Mouse (Mus musculus): Measurements from ENCODE around the gene St7. TPM values are rescaled to one million over a fixed set of nuclear protein-coding genes. Genes with fewer than 3 reads are reported as not detected.

Gene St7
- total RNA-seq, 2 experiments from 2014 or later = 16.6 to 16.7 TPM

DNA sequence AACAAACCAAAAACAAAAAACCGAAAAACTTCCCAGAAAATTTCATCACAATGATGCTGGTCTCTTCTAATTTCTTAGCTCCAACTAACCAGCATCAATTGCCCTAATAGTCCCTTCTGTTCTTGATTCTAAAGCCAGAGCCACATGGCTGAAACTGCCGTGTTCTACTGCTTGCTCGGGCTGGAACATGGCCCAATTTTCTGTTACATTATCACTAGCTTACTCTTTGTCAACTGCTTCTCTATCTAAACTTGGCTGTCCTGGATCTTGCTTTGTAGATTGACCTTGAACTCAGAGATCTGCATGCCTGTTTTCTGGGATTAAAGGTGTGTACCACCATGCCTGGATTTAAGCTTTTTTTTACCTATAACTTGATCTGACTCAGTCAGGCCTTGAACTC lies 13.2 kb downstream of the St7 start:
- intact Hi-C loops (cut with DNase I) = no loop called here
- no peak for DNase-seq (ENCODE audit: low spot score)

DNA sequence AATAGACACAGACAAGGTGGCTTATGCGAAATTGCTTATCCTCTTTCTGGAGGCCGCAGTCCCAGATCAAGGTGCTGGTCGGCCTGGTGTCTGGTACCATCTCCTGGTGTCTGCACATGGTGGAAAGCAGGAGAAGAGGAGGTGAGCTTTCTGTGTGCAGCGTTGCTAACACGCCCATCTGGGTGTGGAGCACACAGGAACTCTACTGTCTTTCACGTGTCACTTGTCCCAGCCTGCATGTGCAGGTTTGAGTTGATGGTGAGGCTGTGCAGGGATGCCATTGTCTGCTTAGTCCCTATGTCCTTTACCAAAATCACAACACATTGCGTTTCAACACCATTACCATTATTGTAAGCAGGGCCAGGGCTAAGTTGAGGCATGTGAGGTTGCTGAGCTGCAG lies 26.2 kb downstream of the St7 start:
- DNase-seq (ENCODE audit: low spot score) = no peak
- intact Hi-C loops (cut with DNase I) = no loop called here

DNA sequence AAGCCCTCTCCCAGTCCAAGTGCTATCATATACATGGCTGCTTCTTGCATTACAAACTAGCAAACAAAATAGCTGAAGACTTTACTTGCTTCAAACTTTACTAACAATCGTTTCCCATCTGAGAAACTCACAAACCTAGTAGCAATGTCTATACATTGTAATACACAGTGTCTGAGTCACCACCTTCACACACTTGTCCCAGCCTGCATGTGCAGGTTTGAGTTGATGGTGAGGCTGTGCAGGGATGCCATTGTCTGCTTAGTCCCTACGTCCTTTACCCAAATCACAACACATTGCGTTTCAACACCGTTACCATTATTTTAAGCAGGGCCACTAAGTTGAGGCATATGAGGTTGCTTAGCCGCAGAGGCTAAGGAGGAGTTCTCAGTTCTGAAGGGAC lies 26.7 kb downstream of the St7 start:
- intact Hi-C loops (cut with DNase I) = no loop called here
- no peak for DNase-seq (ENCODE audit: low spot score)

DNA sequence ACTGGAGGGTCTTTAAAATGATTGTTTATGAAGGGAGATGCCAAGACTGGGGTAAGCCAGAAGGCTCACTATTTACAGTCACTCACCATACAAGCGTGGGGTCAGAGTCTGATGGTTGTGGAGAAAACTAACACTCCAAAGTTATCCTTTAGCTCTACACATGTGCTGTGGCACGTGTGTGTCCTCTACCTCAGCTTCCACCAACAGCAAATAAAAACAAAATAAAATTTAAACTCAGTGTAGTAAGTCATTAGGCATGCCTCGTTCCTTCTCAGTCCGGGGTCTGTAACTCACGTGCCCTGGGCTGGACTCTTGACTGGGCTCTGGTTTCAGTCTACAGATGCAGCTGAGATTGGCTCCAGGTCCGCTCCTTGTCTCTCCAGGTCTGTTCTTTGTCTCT lies 27.3 kb downstream of the St7 start:
- intact Hi-C loops (cut with DNase I) = no loop called here
- DNase-seq (ENCODE audit: low spot score) = no peak

DNA sequence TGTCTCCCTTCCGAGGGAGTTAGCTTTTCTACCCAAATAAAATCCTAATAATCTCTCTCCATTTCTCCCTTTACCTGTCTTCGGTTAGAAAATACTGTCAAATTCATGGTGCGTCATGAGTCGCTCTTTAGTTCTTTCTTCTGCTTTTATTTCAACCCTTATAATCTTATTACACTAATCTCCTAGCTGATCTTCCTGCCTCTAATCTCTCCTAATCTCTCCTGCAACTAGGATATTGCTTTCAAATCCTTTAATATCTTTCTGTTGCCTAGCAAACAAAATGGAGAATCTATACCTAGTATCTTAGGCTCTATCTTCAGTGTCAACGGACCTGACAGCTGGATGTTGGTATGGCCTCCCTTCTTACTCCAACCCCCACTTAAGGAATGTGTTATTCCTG lies 29.0 kb downstream of the St7 start:
- no peak for DNase-seq (ENCODE audit: low spot score)
- intact Hi-C loops (cut with DNase I) = no loop called here

DNA sequence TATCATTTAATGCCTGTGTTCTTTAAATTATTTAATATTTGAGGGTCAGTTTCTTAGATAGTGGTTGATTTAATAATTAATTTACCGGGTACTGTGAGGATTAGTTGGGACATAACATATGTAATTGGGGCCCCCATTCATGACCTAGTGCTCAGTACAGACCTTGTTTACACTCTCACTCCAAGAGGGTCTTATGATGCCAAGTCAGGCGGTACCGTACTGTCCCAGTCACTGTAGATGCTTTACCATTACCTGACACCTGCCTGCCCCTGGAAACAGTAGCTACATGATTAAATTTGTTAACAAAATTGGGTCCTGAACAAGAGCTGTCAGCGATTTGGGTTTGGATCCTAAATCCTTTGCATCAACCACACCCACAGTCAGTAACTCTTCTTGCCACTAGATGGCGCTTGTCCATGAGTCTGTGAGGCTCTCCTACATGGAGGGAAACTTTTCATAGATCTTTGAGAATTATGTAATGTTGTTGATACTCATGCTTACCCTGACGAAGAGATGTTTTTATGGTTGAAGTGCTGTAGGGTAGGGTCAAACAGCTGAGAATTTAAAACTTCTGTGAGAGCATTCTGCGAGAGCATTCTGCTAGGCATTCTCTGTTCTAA lies 33.2 kb downstream of the St7 start:
- DNase-seq (ENCODE audit: low spot score) = peak; percentile 10
- intact Hi-C loops (cut with DNase I) = loop anchor here (1.0 to 2.0 kb wide), 3 partner anchors 27 to 108 kb away; no protein-coding TSS in a partner anchor

DNA sequence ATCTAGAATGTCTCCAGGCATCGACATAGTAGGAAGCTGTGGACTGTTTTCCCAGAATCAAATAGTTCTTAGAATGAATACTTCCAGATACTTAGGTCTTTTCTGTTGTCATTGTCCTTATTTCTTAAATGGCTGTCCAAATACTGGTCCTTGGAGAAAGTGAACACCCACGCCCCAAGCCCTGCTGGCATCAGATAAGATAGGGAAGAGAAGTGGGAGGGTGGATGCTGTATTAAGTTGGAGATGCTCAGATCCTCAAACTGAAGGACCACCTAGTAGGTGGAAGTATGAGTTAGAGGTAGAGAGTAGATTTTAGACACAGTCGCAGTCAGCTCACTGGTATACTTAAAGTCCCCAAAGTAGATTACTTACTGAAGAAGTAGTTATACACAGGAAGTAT lies 34.5 kb downstream of the St7 start:
- intact Hi-C loops (cut with DNase I) = no loop called here
- DNase-seq (ENCODE audit: low spot score) = no peak

DNA sequence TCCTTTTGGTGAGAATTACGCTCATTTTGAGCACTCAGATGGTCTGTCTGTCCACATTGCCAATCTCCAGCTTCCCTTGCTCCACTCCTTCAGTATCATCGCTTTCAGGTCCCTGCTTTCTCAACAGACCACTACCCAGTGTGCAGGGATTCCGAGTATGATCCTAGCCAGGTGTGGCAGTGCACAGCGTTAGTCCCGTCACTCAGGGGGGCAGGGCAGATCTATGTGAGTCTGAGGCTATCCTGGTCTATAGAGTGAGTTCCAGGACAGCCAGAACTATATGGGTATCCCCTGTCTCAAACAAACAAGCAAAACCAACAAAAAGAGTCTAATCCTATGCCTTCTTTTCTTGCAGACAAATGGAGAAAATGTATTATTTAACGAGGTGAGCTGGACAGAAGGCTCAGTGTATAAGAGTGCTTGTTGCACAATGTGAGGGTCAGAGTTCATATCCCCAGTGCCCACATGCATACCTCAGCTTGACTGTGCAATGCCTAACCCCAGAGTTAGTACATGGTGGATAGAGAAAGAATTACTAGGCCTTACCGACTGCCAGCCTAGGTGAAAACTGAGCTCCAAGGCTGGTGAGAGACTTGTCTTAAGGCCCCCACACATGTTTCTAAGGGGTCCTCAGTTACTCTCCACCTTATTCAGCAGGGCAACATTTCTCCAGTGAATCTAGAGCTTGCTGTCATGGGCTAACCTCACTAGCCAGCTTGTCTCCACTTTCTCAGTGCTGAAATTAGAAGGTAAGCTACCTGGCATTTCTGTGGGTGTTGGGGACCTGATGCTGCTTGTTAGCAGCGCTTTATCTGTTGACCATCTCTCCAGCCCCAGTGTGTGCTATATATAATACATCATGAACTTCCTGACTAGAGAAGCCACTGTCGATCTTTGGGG lies 35.4 kb downstream of the St7 start:
- no peak for DNase-seq (ENCODE audit: low spot score)
- intact Hi-C loops (cut with DNase I) = no loop called here

DNA sequence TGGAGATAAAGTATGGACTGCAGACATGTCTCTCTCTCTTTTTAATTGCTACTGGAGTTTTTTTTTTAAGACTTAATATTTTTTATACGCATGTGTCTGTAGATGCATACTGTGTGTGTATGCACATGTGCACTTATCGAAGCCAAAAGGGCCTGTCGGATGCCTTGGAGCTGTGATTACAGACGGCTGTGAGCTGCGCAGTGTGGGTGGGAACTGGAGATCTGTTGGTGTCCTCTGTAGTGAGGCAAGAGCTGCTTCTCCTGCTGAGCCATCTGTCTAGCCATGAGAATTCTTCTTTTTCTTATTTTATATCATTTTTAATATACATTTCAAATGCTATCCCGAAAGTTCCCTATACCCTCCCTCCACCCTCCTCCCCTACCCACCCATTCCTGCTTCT lies 37.4 kb downstream of the St7 start:
- intact Hi-C loops (cut with DNase I) = no loop called here
- no peak for DNase-seq (ENCODE audit: low spot score)

DNA sequence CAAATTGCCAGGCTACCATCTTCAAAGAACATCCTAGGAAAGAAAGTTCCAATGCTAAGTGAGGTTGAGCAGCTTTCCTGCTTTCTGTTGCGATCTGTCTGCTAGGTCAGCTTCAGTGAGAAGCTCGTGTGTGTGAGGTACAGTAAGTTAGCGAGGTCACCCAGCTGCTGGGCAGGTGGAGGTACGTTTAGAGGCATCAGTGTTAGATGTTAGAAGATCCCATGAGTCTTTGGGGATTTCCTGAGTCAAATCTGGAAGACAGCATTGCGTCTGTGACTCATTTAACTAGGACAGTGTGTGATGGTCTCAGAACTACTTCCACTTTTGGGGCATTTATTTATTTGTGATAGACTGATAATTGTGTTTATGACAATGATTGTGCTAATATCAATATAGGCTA lies 39.0 kb downstream of the St7 start:
- no peak for DNase-seq (ENCODE audit: low spot score)
- intact Hi-C loops (cut with DNase I) = no loop called here

DNA sequence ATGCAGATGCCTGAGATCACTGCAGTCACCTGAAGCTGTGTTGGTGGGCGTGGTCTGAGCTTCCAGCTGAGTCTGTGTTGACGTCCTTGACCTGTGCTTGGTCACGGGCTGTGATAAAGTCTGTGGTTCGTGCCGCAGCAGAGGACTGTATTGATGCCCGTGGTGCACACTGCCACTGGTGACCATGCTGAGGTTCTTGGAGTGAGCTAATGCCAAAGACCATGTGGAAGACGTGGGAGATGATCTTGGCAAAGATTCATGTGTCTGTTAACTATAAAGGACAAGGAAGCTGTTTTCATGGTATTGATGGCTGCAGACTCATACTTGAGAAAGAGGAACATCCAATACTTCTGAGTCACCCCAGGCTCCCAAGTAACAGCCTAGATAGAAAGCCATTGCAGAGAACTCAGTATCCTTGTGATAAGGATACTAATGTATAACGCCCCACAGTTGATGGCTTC lies 41.2 kb downstream of the St7 start:
- DNase-seq (ENCODE audit: low spot score) = no peak
- intact Hi-C loops (cut with DNase I) = no loop called here

DNA sequence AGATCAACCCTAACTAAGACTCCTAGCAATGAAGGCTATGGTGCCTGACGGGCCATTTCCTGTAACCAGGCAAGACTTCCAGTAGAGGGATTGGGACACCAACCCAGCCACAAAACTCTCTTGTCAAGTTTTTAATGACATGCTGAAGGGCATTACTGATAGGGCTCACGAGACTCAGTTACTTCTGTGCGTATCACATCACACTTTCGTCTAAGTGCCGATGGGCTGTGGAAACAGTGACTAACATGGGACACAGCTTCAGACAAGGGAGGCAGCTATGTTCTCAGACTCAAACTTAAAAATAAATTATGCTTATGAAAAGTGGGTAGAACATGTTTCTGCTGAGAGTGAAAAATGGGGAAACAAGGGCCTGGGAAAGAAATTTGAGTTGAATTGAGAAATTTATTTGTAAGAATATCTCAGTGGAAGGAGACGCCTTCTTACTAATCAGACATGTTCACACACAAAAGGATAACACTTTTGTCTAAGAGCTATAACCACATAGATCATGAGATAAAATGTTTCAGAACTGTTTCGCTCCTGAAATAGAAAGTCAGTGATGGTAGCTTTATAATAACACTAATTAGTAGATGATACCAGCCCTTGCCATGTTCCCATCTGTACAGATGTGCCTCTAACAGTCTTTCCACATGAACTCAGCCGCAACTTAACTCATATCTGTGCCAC lies 44.7 kb downstream of the St7 start:
- intact Hi-C loops (cut with DNase I) = no loop called here
- no peak for DNase-seq (ENCODE audit: low spot score)

DNA sequence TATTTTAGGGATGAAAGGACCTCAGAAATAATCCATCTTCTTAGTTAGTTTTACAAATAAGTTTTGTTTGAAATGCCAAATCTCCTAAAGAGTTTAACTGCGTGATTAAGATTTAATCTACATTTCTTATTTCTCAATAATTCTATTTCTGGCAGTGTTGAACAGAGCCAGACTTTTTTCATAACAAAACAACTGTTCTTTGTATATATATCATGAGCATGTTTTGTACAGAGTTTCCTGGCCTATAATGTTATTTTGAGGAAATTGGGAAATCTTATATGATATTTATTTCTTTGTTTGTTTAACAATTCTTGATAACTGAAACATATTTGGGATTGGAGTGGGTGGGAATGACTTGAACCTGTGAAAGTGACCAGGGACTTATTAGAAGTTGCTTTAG lies 47.4 kb downstream of the St7 start:
- no peak for DNase-seq (ENCODE audit: low spot score)
- intact Hi-C loops (cut with DNase I) = no loop called here

DNA sequence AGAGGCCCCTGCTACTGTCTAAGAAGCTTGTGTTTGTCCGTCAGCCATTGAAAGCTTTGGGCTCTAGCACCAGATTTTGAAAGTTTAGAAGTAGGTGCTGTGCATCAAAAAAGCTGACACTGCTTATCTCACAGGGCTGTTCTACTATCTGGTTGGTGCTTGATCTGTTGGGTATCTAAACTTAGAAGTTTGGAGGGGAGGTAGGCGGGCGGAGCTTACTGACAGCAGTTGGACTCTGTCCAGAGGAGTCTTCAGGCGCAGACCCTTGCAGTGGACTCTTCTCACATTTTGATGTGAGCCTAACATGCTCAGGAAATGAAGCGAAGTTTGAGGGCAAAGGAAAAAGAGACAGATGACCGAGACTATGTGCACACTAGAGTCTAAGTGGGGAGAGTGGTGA lies 48.9 kb downstream of the St7 start:
- intact Hi-C loops (cut with DNase I) = no loop called here
- DNase-seq (ENCODE audit: low spot score) = no peak

DNA sequence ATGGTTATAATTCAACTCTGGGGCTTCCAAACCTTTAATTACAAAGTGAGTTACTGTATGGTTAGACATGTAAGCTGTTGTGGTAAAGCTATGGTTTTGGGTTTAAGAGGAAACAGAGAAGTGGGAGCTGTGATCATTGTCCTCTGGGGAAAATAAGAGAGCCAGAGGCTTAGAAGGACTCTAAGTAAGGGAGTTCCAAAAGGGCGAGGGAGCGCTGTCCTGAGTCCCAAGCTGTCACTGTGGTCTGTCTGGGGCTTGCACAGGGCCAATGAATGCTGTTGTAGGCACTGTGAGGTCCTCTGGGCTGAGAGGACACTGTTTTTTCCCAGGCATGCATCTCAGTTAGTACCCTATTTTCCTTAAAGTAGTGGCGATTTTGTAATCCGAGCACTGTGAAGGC lies 49.5 kb downstream of the St7 start:
- no peak for DNase-seq (ENCODE audit: low spot score)
- intact Hi-C loops (cut with DNase I) = no loop called here

DNA sequence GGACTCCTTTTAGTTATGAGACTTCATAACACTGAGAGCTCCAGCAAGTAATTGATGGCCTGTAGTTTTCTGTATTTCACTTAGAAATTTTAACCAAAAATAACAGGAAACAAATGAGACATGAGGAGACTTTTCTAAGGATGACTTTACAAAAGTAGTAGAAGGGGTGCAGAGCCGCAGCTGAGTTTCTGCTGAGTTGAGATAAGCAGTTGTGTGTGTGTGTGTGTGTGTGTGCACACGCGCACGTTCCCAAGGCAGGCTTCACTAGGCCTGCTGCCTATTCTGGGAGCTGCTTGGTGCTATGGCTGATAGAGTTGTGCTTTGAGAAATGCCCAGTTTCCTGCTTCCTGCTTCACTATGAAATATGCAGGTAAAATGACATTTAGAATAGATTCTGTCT lies 50.6 kb downstream of the St7 start:
- intact Hi-C loops (cut with DNase I) = no loop called here
- no peak for DNase-seq (ENCODE audit: low spot score)

DNA sequence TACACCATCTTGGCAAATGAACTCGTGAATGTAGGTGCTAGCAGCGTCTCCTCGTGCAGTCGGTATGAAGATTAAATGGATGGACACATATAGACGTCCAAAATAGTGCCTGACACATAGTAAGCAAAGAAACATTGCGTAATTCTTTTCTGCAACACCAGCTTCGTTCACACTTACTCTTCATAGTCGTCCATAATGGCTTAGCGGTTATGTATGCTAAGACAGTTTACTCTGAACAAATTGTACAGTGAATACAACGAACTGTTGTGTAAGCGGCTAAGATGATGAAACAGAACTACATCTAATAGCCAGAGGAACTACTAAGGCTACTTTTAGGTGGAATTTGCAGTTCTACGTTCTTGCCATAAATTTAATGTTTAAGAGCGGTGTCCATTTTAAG lies 55.0 kb downstream of the St7 start:
- DNase-seq (ENCODE audit: low spot score) = no peak
- intact Hi-C loops (cut with DNase I) = no loop called here

DNA sequence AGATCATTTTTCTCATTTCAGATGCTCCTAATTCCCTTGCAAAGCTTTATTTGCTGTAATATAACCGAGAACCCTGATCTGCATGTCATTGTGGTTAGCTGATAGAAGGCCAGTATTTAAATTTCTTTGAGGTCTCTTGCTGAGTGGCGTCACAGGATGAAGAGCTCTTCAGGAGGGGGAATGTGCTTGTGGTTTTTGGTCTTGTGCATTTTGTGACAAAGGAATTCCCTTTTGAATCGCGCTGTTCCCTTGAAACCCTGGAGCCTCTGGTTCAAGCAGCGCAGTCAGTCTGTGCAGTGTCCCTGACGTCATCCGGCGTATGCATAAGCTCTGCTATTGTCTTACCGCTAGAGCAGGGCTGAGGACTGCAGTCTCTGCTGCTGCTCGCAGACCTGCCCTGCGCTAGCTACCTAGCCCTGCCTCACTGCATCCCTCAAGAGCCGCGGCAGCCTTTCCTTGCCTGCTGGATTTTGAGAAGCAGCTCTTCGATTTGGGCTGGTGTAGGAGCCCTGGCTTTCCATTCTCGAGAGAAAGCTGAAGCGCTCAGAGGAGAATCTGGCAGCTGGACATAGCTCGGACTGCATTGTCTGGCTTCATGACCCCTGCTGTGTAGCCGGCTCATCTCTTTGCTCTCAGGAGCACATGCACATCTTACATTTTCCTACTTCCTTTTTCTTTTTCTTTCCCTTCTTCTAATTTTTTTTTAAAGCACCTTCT lies 56.3 kb downstream of the St7 start:
- intact Hi-C loops (cut with DNase I) = no loop called here
- no peak for DNase-seq (ENCODE audit: low spot score)

DNA sequence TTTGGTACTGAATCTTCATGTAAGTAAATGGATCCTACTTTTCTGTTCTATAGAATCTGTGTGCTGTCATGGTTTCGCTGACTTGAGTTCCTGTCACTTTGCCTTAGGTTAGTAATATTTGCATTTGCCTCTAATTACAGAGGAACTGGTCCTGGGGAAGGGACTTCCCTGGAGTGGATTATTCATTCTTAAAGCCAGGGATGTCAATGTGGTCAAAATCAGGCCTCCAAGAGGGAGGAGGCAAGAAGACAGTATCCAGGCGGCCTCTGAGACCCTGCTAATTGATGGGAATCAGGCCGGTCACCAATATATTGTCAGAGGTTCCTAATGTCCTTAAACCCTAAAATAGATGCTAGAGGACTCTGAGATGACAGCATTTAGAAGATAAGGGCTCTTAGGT lies 56.9 kb downstream of the St7 start:
- no peak for DNase-seq (ENCODE audit: low spot score)
- intact Hi-C loops (cut with DNase I) = no loop called here

DNA sequence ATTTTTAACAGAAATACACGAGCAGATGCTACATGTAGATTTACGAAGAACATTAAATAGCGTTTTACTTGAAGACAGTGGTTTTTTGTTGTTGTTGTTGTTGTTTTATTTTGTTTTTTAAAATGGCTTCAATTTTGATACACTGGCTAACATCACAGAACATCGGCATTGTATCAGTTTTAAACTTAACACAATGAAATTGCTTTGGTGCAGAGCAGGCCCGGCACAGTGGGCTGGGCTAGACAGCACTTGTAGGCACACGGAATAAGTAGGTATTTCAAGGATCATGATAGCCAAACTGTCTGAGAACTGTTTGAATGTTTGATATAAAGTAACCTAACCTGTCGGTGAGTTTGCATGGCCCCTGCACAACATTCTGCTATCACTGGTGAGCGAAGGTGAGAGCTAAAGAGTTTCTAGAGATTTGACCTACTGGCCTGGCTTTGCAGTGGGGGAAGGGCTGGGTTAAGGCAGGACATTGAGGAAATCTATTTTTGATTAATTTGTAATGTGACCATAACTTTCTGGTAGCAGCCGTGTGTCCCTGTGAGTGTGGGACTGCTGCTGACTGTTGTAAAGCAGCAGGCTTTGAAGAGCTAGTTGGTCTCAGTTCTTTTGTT lies 57.4 kb downstream of the St7 start:
- DNase-seq (ENCODE audit: low spot score) = no peak
- intact Hi-C loops (cut with DNase I) = no loop called here
